Mouse (Mus musculus) ovary, postnatal 14 days (tissue): ENCODE data around the gene Atf2.
"Not testable (repeated sequence)": the region's sequence is repeated elsewhere in the genome, so short reads cannot be mapped to it uniquely, and the experiment has no call there.

Experiments used
- DNase-seq: peaks from one replicate; pipeline ENCODE4 v3.0.0; 2022; ENCODE audit warnings: low spot score

Gene Atf2

DNA sequence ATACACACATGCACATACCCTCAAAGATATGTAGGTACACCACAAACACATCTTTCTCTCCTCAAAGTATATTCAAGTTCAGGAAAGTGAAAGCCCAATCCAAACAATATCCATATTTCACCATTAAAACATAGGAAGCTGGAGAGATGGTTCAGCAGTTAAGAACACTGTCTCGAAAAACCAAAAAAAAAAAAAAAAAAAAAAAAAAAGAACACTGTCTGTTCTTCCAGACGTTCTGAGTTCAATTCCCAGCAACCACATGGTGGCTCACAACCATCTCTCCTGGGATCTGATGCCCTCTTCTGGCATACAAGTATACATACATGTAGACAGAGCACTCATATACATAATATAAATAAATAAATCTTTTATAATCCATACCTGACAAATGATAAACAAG is 6.4 kb downstream of the Atf2 start:
- DNase-seq, result no peak

DNA sequence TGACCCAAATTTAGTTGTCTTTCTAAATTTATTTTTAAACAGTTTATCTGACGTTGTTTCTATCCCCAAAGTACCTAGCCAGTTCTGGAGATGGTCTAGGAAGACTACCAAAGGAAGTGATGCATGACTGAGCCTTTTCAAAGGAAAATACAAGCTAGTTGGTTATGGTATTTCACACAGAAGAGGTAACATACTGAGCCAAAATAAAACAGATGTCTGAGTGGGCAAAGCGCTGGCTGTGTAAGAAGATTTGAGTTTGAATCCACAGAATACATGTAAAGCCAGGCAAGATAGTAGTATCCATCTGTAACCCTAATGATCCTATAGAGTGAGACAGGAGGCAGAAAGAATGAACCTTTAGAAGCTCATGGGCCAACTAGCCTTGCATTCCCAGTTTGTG is 14.5 kb downstream of the Atf2 start:
- no peak for DNase-seq

DNA sequence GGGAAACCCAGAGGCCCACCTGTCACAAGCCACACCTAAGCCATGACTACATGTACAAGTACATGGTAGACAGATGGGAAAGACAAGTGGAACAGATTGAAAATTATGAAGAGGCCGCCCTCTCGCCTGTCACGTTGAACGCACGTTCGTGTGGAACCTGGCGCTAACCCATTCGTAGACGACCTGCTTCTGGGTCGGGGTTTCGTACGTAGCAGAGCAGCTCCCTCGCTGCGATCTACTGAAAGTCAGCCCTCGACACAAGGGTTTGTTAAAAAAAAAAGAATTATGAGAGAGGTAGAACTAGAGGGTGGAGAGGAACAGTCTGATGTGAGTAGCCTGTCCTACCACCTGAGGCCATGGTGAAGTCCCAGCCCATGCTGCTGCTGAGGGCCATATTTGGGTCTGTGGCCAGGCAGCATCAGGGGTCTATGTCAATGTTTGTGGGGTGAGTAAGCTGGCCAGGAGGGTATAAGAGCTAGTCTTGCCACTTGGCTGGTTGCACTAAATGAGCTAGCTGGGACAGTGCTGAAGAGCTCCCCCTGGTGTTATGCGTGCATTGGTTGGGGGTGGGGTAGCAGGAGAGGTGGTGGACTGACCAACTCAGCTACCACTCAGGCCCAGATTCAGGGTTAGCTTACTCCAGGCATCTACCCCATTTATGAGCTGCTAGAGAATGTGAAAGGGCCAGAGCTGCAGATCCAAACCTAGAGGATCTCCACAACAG is 24.5 kb downstream of the Atf2 start:
- peak; percentile 61 for DNase-seq

DNA sequence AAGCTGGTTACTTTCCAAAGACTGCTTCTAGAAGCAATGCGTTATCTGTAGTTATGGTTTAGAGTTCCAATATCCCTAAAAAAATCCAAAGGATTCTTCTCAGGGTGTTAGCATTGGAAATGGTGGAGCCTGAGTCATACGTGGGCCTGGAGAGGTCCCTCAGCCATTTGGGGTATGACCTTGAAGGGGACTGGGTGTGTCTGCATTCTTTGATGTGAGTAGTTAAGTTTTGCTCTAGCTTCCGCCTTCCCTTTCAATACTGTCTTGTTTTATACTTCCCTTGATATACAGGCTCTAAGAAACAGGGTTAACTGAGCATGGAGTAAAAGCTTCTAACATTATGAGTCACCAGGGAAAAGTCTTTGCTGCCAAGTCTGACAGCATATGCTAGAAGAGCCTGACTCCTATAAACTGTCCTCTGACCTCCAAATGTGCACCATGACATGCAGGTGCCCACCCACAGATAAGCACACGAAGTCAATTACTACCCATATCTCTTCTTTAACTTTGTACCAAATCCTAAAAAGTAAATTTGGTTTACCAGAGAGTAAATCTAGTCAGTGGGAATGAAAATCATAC is 32.3 kb downstream of the Atf2 start:
- DNase-seq, result no peak

DNA sequence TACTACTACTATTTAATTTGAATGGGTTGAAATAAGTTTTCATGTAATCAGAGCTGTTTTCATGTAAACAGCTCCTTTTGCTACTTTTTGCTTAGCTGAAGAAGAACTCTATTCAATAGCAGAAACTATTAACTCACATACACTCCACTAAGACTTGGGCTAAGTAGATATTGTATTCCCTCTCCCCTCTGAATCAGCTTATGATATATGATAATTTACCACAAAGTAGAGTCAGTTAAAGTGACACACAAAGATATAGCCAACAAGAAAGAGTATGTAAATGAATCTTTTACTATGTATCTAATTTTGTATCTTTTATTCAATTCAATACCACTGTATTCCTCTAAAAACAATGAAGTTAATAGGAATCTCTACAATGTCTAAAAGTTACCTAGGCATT is 35.1 kb downstream of the Atf2 start:
- DNase-seq, result no peak

DNA sequence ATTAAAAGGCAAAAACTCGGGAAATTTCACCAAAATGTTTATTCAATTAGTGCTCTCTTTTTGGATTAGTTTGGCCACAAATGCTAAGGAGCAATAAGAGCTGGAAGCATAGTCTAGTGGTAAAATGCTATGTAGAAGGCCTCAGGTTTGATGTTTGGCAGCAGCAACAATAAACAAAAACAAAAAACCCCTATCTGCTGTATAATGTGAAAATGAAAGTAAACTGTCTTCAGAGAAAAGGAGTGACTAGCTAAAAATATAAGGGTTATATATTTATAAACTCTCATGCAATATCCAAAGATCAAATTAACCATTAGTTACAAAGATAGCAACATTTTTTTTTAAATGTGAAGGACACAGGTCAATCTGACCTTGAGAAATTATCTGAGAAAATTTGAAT is 36.2 kb downstream of the Atf2 start:
- DNase-seq, result no peak

DNA sequence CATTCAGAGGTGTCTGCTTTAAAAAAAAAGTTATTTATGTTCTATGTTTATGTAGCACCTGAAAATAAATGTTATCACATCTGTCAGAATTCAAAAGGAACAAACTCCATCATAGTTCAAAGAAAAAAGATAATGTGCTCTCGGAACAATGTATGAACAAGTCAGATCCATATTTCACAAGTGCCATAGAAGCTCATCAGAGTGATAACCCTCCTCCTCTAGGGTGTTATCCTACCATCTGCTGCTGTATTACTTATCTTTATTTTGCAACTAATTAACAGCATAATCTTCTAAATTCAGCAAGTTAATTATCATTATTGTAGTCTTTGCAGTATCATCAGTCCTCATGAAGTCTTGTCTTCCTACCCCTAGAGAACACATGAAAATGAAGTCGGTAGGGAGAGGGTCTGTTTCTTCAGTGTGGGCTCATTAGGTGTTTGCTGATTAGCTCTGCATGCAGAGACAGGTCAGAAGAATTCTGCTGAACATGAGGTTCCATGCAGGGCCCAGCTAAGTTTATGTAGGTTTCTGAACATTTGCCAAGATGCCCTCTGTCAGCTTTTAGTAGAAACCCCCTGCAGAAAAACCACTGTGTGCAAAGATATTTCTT is 57.9 kb downstream of the Atf2 start:
- DNase-seq, result no peak

DNA sequence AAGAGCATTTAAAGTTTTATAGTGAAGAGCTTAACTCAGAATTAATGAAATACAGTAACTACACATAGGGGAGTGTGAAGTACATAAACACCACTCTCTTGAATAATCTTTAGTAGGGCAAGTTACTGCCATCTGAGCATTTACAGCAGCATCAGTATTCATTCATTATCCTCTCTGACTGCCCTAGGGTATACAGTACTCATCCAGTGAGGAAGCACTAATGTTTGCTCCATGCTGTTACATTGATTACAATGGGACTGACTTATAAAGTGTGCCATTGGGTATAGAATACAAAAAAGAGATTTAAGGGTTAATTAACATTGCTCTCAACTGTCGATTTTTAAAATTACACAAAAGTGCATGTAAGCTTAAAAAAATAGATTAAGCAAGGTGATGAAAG is 59.2 kb downstream of the Atf2 start:
- DNase-seq, result no peak

DNA sequence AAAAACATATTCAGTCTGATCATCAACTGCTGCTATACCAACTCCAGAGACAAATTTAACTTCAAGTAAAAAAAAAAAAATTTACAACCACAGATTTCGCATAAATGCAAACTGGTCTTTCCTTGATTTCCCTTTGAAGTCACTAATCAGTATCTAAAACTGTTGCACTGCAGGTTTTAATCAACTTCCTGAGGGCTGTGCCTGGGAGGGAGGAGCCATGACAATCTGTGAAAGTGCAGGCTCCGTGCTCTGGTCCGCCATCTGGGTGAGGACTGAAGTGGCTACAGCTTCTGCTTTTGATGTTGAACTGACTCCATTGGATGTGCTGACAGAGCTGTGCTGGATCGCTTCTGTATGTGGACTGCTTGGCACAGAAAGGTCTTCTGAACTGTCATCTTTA is 73.7 kb downstream of the Atf2 start:
- DNase-seq, result no peak

DNA sequence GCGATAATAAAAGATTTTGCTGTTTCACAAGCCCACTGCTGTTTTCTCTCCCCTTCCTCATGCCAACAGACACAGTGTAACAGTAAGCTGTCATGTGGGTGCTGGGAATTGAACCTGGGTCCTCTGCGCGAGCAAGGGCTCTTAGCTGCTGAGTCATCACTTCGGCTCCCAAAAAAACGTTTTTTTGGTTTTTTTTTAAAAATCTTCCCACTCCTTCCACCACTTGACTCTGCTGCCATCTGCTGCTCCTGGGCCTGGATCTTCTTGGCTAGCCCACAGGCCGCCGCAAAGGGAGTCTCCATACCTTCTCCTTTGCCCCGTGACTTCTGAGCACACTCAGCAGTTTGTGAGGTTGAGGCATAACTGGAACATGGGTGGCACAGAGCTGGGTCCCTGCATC is 84.8 kb downstream of the Atf2 start:
- no peak for DNase-seq

DNA sequence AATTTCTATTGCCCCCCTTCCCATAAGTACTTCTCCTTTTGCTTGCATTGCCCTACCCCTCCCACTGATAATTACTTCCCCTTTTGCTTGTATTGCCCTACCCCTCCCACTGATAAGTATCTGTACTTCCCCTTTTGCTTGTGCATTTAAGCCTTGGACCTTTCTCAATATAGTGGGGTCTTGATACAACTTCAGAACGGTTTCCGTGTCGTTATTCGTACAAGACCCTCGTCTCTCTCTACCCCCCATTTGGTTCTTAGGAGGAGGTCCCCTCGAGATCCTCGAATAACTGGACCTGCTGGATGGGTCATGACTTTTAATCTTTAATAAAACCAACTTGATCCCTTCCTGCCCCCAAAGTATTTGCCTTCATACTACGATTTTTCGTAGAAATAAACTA is 92.3 kb downstream of the Atf2 start:
- not testable (repeated sequence) for DNase-seq

DNA sequence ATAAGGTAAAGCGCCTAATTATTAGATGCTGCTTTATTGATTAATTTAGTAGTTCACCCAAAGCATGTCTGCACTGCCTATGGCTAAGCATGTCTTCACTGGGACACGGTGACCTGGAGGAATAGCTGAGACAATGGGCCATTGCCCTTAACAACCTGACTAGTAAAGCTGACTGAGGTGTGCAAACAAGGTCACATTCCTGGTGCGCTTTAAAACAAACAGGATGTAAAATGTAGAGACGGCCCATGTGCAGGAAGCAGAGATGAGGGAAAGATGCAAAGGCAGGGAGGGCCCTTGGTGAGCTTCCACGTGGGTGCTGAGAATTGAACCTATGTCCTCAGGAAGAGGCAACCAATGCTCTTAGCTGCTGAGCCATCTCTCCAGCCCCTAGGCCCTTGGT is 93.7 kb downstream of the Atf2 start:
- no peak for DNase-seq

DNA sequence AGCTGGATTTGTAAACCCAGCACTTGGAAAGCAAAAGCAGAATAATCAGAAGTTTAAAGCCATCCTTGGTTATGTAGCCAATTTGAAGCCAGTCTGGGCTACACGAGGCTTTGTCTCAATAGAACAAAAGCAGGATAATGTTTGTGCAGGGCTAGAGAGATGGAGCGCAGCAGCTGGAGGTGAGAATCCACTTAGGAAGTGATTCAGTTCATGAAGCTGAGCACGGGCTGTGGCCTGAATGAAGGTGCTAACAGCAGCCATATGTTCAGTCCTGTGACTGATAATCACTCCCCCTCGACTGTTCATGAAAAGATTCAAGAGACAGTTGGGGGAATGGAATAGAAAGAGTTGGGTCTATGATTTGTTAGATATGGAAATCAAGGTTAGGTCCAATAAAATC is 94.3 kb downstream of the Atf2 start:
- no peak for DNase-seq

DNA sequence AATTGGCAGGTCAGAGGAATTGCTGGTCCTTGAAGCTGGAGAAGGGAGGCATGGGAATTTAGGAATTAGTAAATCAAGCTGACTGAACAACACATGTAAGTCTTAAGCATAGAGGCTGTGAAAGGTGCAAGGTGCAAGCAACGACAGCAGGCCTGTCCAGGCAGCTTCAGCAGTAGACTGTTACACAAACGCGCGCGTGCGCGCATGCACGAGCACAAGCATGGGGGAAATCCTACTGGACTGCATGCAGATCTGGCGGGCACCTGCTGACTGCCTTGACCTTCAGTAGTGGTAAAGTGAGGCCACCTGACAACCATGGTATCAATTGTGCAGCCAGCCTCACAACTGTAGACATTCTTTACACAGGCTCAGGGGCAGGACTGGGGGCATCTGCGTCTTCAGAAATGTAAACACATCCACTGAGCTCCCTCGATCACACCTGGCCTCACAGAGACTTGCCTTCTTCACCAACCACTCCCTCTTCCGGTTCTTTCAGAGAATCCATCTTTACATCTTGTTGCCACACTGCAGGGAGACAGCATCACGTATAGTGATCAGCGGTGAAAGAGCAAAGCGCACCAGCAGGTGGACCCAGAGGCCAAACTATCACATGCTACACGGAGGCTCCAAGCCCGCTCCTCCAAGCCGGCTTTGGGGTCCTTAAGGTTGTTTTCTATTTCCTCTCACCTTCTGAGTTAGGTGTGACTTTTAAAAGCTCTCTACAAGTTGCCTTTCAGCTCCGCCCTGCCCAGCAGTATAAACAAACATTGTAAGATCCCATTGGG is 100.4 kb downstream of the Atf2 start:
- peak; percentile 4 for DNase-seq

DNA sequence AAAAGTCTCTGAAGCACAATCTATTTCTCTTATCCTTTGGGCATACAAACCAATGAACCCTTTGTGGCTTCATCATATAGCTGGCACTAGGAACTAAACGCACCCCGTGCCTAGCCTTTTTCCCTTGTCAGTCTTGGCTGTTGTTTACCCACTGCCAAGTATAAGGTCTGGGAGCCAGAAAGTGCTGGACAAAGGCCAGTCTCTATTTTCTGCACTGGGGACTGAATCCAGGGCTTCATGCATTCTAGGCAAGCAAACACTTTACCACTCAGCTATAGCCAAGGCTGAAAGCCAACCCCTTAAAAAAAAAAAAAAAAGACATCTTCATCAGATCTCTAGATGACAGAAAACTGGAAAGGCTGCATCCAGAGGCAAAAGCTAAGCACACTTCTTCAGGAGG is 102.1 kb downstream of the Atf2 start:
- no peak for DNase-seq

DNA sequence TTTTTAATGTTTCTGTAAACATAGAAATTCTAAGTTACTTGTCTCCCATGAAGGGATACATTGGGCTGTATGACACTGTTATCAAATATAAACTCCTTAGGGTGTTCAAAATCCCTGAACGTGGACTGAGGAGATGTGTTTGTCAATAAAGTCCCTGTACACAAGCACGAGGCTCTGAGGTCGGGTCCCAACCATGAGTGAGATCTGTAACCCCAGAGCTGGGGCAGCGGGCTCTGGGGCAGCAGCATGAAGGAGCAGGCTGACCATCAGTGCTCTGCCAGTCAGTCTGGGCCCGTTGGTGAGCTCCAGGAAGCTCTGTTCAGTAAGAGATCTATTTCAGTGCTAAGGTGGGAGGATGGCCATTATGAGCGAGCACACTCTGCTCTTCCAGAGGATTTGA is 104.0 kb downstream of the Atf2 start:
- no peak for DNase-seq

DNA sequence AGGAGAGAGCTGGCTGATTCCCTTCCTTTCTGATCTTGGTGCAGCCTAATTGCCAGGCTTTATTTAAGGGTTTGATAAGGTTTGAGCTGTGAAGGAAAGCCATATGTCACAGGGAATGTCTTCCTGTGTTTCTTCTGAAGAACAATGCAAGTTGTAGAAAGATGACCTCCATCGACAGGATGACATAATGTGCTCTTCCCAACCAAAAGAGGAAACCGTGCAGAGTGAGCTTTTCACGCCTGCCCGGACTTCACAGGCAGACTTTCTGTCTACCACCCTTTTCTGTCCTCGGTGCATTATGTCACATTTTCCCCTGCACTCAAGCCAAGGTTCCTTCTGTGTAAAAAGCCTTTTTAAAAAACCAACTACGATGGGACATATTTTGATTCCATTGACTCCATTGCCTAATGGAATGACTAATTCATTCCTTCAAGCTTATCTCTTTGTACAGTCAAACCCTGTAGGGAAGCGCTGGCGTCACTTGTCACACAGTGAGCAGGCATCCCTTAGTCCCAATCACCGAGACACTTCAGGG is 110.0 kb downstream of the Atf2 start:
- no peak for DNase-seq

DNA sequence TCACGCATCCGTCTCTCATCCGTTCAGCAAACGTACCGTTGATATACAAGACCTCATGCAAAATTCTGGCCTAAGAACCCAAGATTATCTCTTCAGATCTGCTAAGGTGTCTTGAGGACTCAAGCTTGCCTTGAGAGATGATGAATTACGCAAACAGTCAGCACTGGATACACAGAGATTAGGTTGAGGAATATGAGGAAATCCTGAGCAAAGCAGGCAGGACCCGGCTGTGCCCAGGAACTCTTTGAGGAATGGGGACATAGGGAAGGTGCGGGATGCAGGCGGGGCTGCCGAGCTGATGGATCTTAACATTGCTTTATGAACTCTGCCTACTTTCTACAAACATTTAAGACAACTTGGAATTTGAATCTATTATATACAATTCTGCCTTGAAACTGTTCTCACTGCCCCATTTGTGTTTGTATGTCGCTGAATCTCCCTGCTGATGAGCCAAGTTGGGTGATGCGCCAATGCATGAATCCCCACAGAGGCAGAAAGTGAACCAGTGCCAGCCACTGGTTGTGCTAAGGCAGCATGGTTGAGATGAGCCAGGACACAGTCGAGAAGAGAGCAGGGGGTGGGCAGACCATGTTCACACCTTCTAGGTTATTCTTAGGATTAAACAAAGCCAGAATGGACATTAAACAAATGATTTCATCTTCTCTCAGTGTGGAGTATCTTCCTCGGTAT is 112.0 kb downstream of the Atf2 start:
- no peak for DNase-seq

DNA sequence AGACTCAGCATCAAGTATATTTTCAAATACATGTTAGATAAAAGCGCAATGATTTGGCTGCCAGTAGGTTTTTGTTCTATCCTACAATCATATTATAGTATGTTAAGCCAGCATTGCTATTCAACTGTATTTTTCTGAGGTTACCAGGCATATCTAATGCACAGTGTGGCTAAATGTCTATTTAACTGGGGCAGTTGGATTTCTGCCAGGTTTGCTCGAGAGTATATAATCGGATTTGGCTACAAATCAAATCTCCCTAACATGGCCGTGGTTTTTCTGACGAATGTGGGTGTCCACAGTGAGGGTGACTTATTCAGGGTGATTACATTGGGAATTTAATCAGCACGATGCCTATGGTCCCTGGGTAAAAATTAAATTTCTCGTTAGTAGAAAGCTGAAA is 112.6 kb downstream of the Atf2 start:
- no peak for DNase-seq

DNA sequence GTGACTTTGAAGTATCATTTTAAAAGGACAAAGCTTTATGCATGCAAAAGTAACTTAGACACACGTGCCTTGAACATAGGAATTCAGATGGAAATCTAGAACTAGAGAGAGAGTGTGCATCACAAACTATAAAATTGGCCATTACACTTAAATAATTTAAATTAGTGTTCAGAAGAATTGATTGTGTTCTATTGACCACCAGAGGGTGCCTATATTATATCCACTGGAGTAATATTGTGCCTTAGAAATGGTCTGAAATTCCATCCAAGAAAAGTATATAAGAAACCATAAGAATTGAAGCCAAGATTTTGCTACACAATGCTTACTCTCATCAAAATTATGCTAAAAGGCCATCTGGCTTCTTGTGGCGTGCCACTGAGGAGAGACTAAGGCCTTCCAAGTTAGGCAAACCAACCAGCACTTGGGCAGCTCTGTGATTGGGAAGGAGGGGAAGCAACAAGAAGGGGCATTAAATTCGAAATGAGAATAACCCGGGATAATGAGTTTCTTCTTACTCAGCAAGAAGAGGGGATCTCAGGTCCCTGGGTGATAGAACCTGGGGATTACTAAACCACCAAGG is 113.3 kb downstream of the Atf2 start:
- no peak for DNase-seq

DNA sequence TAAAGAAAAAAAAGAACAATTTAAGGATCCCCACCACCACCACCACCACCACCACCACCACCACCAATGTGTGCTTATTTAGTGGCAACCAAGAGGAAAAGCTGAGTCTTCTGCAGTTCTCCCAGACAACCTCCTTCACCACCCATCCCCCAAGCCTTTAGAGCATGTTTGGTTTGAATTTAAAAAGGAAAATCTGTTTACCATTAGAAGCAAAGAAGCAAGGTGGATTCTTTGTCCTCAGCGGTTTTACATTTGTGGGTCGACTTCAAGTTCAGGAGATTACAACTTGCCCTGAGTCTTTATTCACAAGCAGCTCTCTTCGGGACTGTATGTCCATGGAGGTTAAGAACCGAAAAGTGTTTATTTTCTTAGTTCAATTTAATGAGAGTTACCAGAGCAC is 115.5 kb downstream of the Atf2 start:
- DNase-seq, result no peak
